Mouse (Mus musculus): ENCODE measurements at regions not wholly inside any gene's neighbourhood (a gene's known extent, or its start where the extent isn't known, plus 50 kb on each side); places are given as distances from the start of the nearest gene placed in this dataset.

DNA sequence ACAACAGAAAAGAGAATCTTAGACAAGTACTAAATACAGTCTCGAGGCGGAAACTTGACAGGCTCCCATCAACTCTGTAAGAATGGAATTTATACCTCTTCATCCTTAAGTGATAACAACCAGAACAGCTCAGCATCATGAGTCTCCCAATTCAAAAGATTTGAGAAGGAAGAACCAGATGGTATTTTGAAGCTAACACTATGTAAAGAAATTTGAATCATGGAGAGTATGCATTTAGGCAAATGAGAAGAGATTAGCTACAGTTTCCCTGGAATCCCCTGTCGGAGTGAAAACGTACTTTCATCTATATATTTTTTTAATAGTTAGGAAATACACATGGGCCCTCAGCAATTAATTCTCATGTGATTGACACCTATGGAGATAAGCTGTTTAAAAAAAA is 140.9 kb downstream of the Nrip1 start:
- no peak overlapping the region for H3K4me2 ChIP-seq (replicated peaks; ENCODE audit: low read depth, low read length)
- no peaks in the 10 kb centered on the region for H3K4me1 ChIP-seq (ENCODE audit: insufficient read depth, low read depth, low read length)
- WGBS, result 52% methylated on average over 4 of the region's 4 CpGs
- H3K9ac ChIP-seq (replicated peaks; ENCODE audit: low read depth), result no peak overlapping the region
- no peaks in the 10 kb centered on the region for H3K27me3 ChIP-seq (replicated peaks; ENCODE audit: insufficient read depth, low read length)
- 0 out of 2 replicates have a peak, but pooled peaks have one; percentile 9 for ATAC-seq
- no peak overlapping the region for H3K27ac ChIP-seq (ENCODE audit: low read length)
- H3K4me3 ChIP-seq (ENCODE audit: low read depth, low read length), result no peak overlapping the region
- no peaks in the 10 kb centered on the region for H3K36me3 ChIP-seq (ENCODE audit: insufficient read depth, low read length)
- peak; percentile 8 for DNase-seq (ENCODE audit: low spot score)
- no peak for TF ChIP-seq EP300 (IDR thresholded peaks at IDR 0.05)
- no peak for TF ChIP-seq CTCF (IDR thresholded peaks at IDR 0.05)
- no peaks in the 10 kb centered on the region for H3K9me3 ChIP-seq (ENCODE audit: low read length)

DNA sequence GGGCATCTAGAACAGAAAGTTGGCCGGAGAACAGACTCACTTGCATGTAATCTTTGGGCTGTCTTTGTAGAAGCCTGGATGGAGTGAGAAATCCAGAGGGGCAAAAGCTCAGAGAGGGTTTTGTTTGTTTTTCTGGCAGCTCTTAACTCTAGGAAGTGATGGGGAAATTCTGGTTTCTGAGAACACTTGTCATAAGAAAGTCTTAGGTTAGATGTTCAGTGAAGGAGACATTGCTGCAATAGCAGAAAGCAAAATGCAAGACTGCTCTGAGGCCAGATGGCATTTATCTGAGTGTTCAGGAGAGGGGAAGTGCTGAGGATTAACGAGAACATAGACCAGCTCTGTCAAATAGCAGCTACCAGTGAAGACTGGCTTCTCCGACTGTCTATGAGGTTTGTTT is 141.5 kb downstream of the Nrip1 start:
- DNase-seq (ENCODE audit: low spot score) (peak; percentile 89), ATAC-seq (peak; percentile 87)
- H3K36me3 ChIP-seq (ENCODE audit: insufficient read depth, low read length), result no peaks in the 10 kb centered on the region
- no peak overlapping the region for H3K4me3 ChIP-seq (ENCODE audit: low read depth, low read length)
- no peak for TF ChIP-seq CTCF (IDR thresholded peaks at IDR 0.05)
- TF ChIP-seq EP300 (IDR thresholded peaks at IDR 0.05), result peak; percentile 89
- H3K9me3 ChIP-seq (ENCODE audit: low read length), result no peaks in the 10 kb centered on the region
- H3K27me3 ChIP-seq (replicated peaks; ENCODE audit: insufficient read depth, low read length), result no peaks in the 10 kb centered on the region
- H3K9ac ChIP-seq (replicated peaks; ENCODE audit: low read depth), result no peak overlapping the region
- WGBS, result 18% methylated on average over 3 of the region's 3 CpGs
- no peak overlapping the region for H3K4me2 ChIP-seq (replicated peaks; ENCODE audit: low read depth, low read length)
- no peak overlapping the region for H3K27ac ChIP-seq (ENCODE audit: low read length)
- no peaks in the 10 kb centered on the region for H3K4me1 ChIP-seq (ENCODE audit: insufficient read depth, low read depth, low read length)

DNA sequence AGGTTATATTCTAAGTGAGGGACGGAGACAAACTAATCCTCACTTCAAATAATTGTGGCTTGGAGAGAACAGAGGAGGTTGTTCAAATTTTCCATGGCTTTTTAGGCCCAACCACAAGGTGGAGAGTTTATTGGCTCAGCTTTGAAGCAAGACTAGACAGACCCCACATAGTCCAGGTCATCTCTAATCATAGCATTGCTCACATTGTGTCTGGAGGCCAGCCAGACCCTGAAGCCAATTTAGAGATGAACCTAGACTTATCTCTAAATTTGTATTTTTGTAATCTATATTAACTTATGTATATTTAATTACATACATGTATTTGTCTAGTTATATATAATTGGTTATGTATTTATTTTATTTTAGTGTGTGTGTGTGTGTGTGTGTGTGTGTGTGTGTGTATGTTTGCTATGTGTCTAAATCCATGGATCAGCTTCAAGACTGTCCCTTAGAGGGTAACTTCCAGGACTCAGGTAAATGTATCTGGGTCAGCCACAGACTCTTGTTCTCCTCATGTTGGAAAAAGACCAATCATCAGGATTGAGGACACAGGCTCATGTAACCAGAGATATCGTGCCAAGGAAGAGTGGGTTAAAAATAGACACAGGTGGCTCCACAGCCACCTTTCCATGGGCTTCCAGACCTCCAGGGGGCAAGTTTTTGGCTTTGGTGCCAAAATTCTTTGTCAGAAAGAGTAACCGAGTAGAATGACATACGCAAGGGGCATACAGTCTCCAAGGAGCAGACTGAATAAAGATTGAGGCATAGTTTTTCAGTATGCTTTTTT is 142.9 kb downstream of the Nrip1 start:
- 76% methylated on average over 4 of the region's 4 CpGs for WGBS
- no peak for ATAC-seq

DNA sequence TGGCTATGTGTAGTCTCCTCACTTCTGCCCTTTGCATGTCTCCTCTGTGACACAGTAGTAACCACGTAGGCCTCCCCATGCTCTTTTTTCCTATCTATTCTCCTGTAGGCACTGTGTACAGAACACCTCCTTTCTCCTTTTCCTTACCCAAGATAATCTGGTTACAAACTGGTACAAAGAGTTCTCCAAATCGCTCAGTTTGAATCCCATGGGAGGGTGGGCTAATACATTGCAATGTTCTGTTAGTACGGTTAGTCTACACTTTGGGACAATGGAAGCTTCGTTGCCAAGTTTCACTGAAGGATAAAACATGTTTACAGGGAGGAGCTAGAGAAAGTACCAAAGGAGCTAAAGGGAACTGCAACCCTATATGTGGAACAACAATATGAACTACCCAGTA is 145.2 kb downstream of the Nrip1 start:
- no peaks in the 10 kb centered on the region for H3K27me3 ChIP-seq (replicated peaks; ENCODE audit: insufficient read depth, low read length)
- H3K36me3 ChIP-seq (ENCODE audit: insufficient read depth, low read length), result no peaks in the 10 kb centered on the region
- H3K4me3 ChIP-seq (ENCODE audit: low read depth, low read length), result no peak overlapping the region
- DNase-seq (ENCODE audit: low spot score), result no peak
- no peak for TF ChIP-seq CTCF (IDR thresholded peaks at IDR 0.05)
- TF ChIP-seq EP300 (IDR thresholded peaks at IDR 0.05), result no peak
- WGBS, result 73% methylated on average over 4 of the region's 4 CpGs
- no peak for ATAC-seq
- H3K27ac ChIP-seq (ENCODE audit: low read length), result no peak overlapping the region
- no peaks in the 10 kb centered on the region for H3K9me3 ChIP-seq (ENCODE audit: low read length)
- H3K9ac ChIP-seq (replicated peaks; ENCODE audit: low read depth), result no peak overlapping the region
- H3K4me1 ChIP-seq (ENCODE audit: insufficient read depth, low read depth, low read length), result peaks cover 10% of the 10 kb centered on the region; the same call in 1 of the 2 replicates
- H3K4me2 ChIP-seq (replicated peaks; ENCODE audit: low read depth, low read length), result no peak overlapping the region

More for the DNA sequence above, 142.9 kb downstream of the Nrip1 start:
- DNase-seq (ENCODE audit: low spot score), result no peak
- TF ChIP-seq CTCF (IDR thresholded peaks at IDR 0.05) (no peak), EP300 (IDR thresholded peaks at IDR 0.05) (no peak)
- H3K4me3 ChIP-seq (ENCODE audit: low read depth, low read length), result no peak overlapping the region
- H3K9me3 ChIP-seq (ENCODE audit: low read length), result no peaks in the 10 kb centered on the region
- H3K27ac ChIP-seq (ENCODE audit: low read length), result no peak overlapping the region
- H3K9ac ChIP-seq (replicated peaks; ENCODE audit: low read depth), result no peak overlapping the region
- H3K4me2 ChIP-seq (replicated peaks; ENCODE audit: low read depth, low read length), result no peak overlapping the region
- no peaks in the 10 kb centered on the region for H3K36me3 ChIP-seq (ENCODE audit: insufficient read depth, low read length)
- H3K4me1 ChIP-seq (ENCODE audit: insufficient read depth, low read depth, low read length), result peaks cover 4% of the 10 kb centered on the region; the same call in 1 of the 2 replicates
- H3K27me3 ChIP-seq (replicated peaks; ENCODE audit: insufficient read depth, low read length), result no peaks in the 10 kb centered on the region

DNA sequence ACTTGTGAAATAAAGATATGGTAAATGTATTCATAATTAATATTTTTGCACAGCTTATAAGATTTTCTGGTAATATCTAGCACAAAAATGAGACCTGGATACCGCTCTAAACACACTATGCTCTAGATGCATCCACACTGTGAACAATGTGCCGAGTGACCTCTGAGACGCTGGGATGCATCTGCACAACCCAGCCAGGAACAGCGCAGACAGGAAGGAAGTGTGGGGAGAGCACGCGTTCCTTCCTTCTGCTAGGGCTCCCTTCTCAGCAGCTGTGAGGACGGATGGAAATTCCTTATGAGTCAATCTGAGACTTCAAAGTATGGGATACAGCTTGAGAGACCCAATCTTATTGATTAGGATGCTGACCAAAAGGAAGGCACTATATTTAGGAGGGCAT is 147.2 kb downstream of the Nrip1 start:
- no peak overlapping the region for H3K27ac ChIP-seq (ENCODE audit: low read length)
- H3K4me2 ChIP-seq (replicated peaks; ENCODE audit: low read depth, low read length), result no peak overlapping the region
- TF ChIP-seq EP300 (IDR thresholded peaks at IDR 0.05) (no peak), CTCF (IDR thresholded peaks at IDR 0.05) (no peak)
- H3K9ac ChIP-seq (replicated peaks; ENCODE audit: low read depth), result no peak overlapping the region
- DNase-seq (ENCODE audit: low spot score) (no peak), ATAC-seq (no peak)
- no peaks in the 10 kb centered on the region for H3K9me3 ChIP-seq (ENCODE audit: low read length)
- H3K36me3 ChIP-seq (ENCODE audit: insufficient read depth, low read length), result no peaks in the 10 kb centered on the region
- peaks cover 10% of the 10 kb centered on the region; the same call in 1 of the 2 replicates for H3K4me1 ChIP-seq (ENCODE audit: insufficient read depth, low read depth, low read length)
- H3K4me3 ChIP-seq (ENCODE audit: low read depth, low read length), result no peak overlapping the region
- no peaks in the 10 kb centered on the region for H3K27me3 ChIP-seq (replicated peaks; ENCODE audit: insufficient read depth, low read length)
- 54% methylated on average over 7 of the region's 7 CpGs for WGBS

DNA sequence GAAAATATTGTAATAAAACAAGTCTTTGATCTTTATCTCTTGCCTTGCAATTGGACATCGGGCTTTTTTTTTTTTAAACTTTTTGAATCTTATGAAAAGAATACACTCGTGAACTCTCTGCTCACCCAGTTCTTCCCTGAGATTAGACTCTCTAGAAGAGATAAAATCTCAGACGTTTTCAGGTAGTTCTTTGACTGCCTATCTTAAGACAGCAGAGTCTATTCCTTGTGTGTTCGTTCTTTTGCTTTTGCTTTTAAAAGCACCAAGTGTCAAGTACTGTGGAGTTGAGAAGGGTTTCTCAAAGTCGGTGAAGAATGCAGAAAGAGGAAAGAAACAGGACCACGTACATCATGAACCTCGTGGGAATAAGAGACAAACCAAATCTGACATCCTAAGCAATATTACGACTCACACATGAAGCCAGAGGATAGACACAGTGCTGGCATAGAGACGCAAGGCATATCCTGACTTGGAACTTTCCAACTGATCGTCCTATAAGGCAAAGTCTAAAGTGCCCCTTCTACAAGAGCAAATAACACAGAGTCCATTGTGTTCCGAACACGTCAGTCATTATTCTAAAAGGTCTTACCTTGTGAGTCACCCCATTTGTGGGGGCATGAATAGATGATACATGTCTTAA is 147.9 kb downstream of the Nrip1 start:
- H3K27me3 ChIP-seq (replicated peaks; ENCODE audit: insufficient read depth, low read length), result no peaks in the 10 kb centered on the region
- ATAC-seq (no peak), DNase-seq (ENCODE audit: low spot score) (no peak)
- H3K9ac ChIP-seq (replicated peaks; ENCODE audit: low read depth), result no peak overlapping the region
- no peaks in the 10 kb centered on the region for H3K9me3 ChIP-seq (ENCODE audit: low read length)
- 26% methylated on average over 12 of the region's 12 CpGs for whole genome bisulfite sequencing
- no peaks in the 10 kb centered on the region for H3K36me3 ChIP-seq (ENCODE audit: insufficient read depth, low read length)
- no peak overlapping the region for H3K27ac ChIP-seq (ENCODE audit: low read length)
- TF ChIP-seq CTCF (IDR thresholded peaks at IDR 0.05) (no peak), EP300 (IDR thresholded peaks at IDR 0.05) (no peak)
- peak overlapping the region; percentile 25; the same call in 1 of the 2 replicates for H3K4me2 ChIP-seq (replicated peaks; ENCODE audit: low read depth, low read length)
- H3K4me1 ChIP-seq (ENCODE audit: insufficient read depth, low read depth, low read length), result peaks cover 10% of the 10 kb centered on the region; the same call in 1 of the 2 replicates
- no peak overlapping the region for H3K4me3 ChIP-seq (ENCODE audit: low read depth, low read length)
